Mouse (Mus musculus): Measurements from ENCODE around the gene Zyg11b. TPM values are rescaled to one million over a fixed set of nuclear protein-coding genes. Genes with fewer than 3 reads are reported as not detected.

Gene Zyg11b
- polyA plus RNA-seq, 1 experiment from 2014 or later, result 11.0 TPM

Other genes starting within 250 kb of the Zyg11b start
- gene Podn, start 204.7 kb downstream of the Zyg11b start, polyA plus RNA-seq (2016; fragmentation: Nextera tagmentation; extraction: Ambion mirVana), result 0.55 and 0.59 TPM in 2 replicates
- 166 and 168 TPM in 2 replicates for gene Scp2, start 156.1 kb downstream of the Zyg11b start, polyA plus RNA-seq (2016; fragmentation: Nextera tagmentation; extraction: Ambion mirVana)
- 14.5 and 14.6 TPM in 2 replicates for gene Echdc2, start 135.7 kb downstream of the Zyg11b start, polyA plus RNA-seq (2016; fragmentation: Nextera tagmentation; extraction: Ambion mirVana)
- 0.13 TPM in 1 of 2 replicates, not detected in the other for gene Zyg11a, start 83.0 kb downstream of the Zyg11b start, polyA plus RNA-seq (2016; fragmentation: Nextera tagmentation; extraction: Ambion mirVana)
- 46.6 and 46.8 TPM in 2 replicates for gene Coa7, start 27.0 kb upstream of the Zyg11b start, polyA plus RNA-seq (2016; fragmentation: Nextera tagmentation; extraction: Ambion mirVana)
- gene Shisal2a, start 82.3 kb upstream of the Zyg11b start, polyA plus RNA-seq (2016; fragmentation: Nextera tagmentation; extraction: Ambion mirVana), result 1.1 and 1.4 TPM in 2 replicates
- 66.1 and 67.6 TPM in 2 replicates for gene Gpx7, start 105.9 kb upstream of the Zyg11b start, polyA plus RNA-seq (2016; fragmentation: Nextera tagmentation; extraction: Ambion mirVana)
- 54.4 and 61.2 TPM in 2 replicates for gene Tut4, start 158.3 kb upstream of the Zyg11b start, polyA plus RNA-seq (2016; fragmentation: Nextera tagmentation; extraction: Ambion mirVana)